Mouse (Mus musculus): Measurements from ENCODE around the gene Glce.

DNA sequence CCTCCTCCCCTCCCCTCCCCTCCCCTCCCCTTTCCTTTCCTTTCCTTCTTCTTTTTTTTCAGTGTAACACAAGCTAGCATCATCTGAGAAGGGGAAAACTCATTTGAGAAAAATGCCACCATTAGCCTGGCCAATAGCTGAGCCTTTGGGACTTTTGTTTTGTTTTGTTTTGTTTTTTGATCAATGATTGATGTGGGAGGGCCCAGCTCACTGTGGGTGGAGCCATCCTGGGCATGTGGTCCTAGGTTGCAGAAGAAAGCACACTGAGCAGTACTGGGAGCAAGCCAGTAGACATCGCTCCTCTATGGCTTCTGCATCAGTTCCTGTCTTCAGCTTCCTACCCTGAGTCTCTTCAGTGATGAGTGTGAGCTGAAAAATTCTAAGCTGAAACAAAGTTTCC is 86.6 kb downstream of the Glce start:
- no peak for TF ChIP-seq CTCF (IDR thresholded peaks at IDR 0.05; ENCODE audit: borderline replicate concordance, insufficient read depth, low read depth, low read length)
- no peak for TF ChIP-seq POLR2A (IDR thresholded peaks at IDR 0.05; ENCODE audit: borderline replicate concordance, insufficient read depth, low read length)

Data from cerebellum, adult 2 months (tissue).